Mouse (Mus musculus) kidney, adult 2 months (tissue): Measurements from ENCODE around the gene Icmt.

Experiments
- CTCF ChIP-seq: fragments of 200-500 bp; conservative IDR thresholded peaks from 2 replicates; pipeline ENCODE4 v1.5.1; 2011; ENCODE audit warnings: low read depth, mild to moderate bottlenecking, control low read depth, low read length, moderate library complexity, mixed read lengths; ENCODE audit not compliant: insufficient read depth, insufficient read length
- POLR2A ChIP-seq: fragments of 200-500 bp; IDR thresholded peaks from one replicate; pipeline ENCODE4 v1.6.1; 2011; ENCODE audit warnings: low read depth, low read length, control low read depth

DNA sequence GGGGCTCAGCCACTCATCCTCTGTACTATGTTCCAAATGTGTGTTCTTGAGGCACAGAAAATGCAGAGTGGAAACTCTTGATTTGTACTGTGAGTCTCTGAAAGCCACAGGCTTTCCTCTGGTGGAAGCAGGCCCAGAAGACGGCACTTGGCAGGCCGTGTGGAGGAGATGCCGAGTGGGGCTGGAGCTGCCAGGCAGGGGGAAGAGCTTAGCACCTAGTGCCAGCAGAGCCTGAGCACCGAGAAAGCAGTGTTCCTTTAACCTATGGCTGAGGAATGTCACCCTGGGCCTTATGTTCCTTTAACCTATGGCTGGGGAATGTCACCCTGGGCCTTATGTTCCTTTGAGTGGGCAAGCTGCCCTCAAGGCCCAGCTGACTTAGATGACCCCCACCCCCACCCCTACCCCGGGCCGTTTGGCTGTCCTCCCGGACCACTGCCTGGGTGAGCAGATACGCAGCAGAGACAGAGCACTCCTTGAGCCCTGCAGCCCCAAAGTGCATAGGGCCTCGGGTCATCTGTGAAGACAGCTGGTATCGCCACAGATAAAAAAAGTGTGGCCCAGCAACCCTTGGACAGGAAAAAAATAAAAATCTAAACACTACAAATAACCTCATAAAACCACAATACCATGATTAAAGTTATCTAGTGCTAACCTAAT, 30.7 kb upstream of the Icmt start:
- TF ChIP-seq CTCF: no peak
- TF ChIP-seq POLR2A: no peak
